Mouse (Mus musculus) liver, adult 2 months (tissue): ENCODE results near the gene Zfp740. TPM values are rescaled to one million over a fixed set of nuclear protein-coding genes. Genes with fewer than 3 reads are reported as not detected.
A peak's percentile ranks its signal among the peaks of the same experiment; 100 is the strongest.

Experiments
- DNase-seq: peaks from one replicate; pipeline ENCODE4 v3.0.0-alpha.2; 2011; ENCODE audit warnings: low read depth, low spot score; ENCODE audit errors: extremely low read depth
- H3K27ac ChIP-seq: fragments of 200-500 bp; replicated peaks from 2 replicates; pipeline ENCODE4 v1.5.1; 2012; ENCODE audit warnings: low read depth, mild to moderate bottlenecking, control low read depth, inconsistent platforms, low read length; ENCODE audit not compliant: insufficient read depth
- H3K27me3 ChIP-seq: fragments of 200-500 bp; 2 replicates; pipeline ENCODE4 v1.6.1; 2012; ENCODE audit warnings: mild to moderate bottlenecking, moderate library complexity, low read length, inconsistent platforms; ENCODE audit not compliant: control insufficient read depth, insufficient read depth
- H3K36me3 ChIP-seq: fragments of 200-500 bp; 2 replicates; pipeline ENCODE4 v1.6.1; 2012; ENCODE audit warnings: low read length, inconsistent platforms; ENCODE audit not compliant: control insufficient read depth, insufficient read depth
- H3K4me1 ChIP-seq: fragments of 200-500 bp; 2 replicates; pipeline ENCODE4 v1.6.1; 2011; ENCODE audit warnings: low read length; ENCODE audit not compliant: control insufficient read depth, insufficient read depth
- H3K4me3 ChIP-seq: fragments of 200-500 bp; 2 replicates; pipeline ENCODE4 v1.5.1; 2011; ENCODE audit warnings: low read depth, mild to moderate bottlenecking, control low read depth, low read length, moderate library complexity; ENCODE audit not compliant: insufficient read depth
- H3K79me2 ChIP-seq: fragments of 200-500 bp; 2 replicates; pipeline ENCODE4 v1.6.1; 2012; ENCODE audit warnings: inconsistent platforms, mild to moderate bottlenecking, low read length, moderate library complexity; ENCODE audit not compliant: control insufficient read depth, insufficient read depth
- H3K9ac ChIP-seq: fragments of 200-500 bp; 2 replicates; pipeline ENCODE4 v1.6.1; 2012; ENCODE audit warnings: low read depth, mild to moderate bottlenecking, control low read depth, inconsistent platforms, low read length
- CTCF ChIP-seq: fragments of 200-500 bp; IDR thresholded peaks from 2 replicates; pipeline ENCODE4 v1.5.1; 2011; ENCODE audit warnings: low read depth, low read length, control low read depth
- POLR2A ChIP-seq: fragments of 200-500 bp; IDR thresholded peaks from 2 replicates; pipeline ENCODE4 v1.6.1; 2011; ENCODE audit warnings: low read length, control low read depth; ENCODE audit not compliant: insufficient read depth; ENCODE audit errors: extremely low read depth
- WGBS: fragments of 180-500 bp; shearing (Covaris S2); methylation state at CpG from one replicate; pipeline ENCODE4 v1.1.7; 2018; 5-methylcytosine and 5-hydroxymethylcytosine counted together
- polyA plus RNA-seq: library from polyadenylated mRNA; depleted of rRNA; stranded (reverse); fragments of >200 nt; gene quantifications from 2 replicates; pipeline ENCODE4 v1.2.3, GENCODE M21; 2012
- total RNA-seq: library from RNA; depleted of rRNA; stranded (reverse); fragments of >200 nt; gene quantifications from 2 replicates; pipeline ENCODE4 v1.2.3, GENCODE M21; 2014

The Zfp740 gene
- total and polyA plus RNA-seq, 2 experiments = 9.4 to 15.6 TPM

- no peaks in the 10 kb centered on the region; the same call in 1 of the 2 replicates for H3K36me3 ChIP-seq
- H3K4me1 ChIP-seq = peaks cover 7% of the 10 kb centered on the region; the same call in 1 of the 2 replicates
- no peak overlapping the region for H3K4me3 ChIP-seq
- H3K9ac ChIP-seq = peak overlapping the region; percentile 37; the same call in 1 of the 2 replicates
- no peaks in the 10 kb centered on the region for H3K79me2 ChIP-seq
- H3K27ac ChIP-seq = peak overlapping the region; percentile 60
- TF ChIP-seq CTCF (no peak), POLR2A (no peak)
- no peak for DNase-seq
- no peaks in the 10 kb centered on the region for H3K27me3 ChIP-seq
- WGBS = 75% methylated on average over 4 of the region's 4 CpGs
Observed at GRCm38 (mm10) chr15:102240607-102241006, 37.6 kb downstream of the Zfp740 start.

- Histone ChIP-seq H3K36me3 (no peaks in the 10 kb centered on the region; the same call in 1 of the 2 replicates), H3K27me3 (no peaks in the 10 kb centered on the region), H3K27ac (peak overlapping the region; percentile 79), H3K9ac (peak overlapping the region; percentile 42; the same call in 1 of the 2 replicates), H3K4me3 (no peak overlapping the region), H3K4me1 (peaks cover 8% of the 10 kb centered on the region; the same call in 1 of the 2 replicates), H3K79me2 (no peaks in the 10 kb centered on the region)
- DNase-seq = no peak
- TF ChIP-seq CTCF = no peak
- no peak for TF ChIP-seq POLR2A
- WGBS = 72% methylated on average over 12 of the region's 12 CpGs
Observed at GRCm38 (mm10) chr15:102242404-102243228, 39.6 kb downstream of the Zfp740 start.

GRCm38 (mm10) chr15:102243229-102244190 lies 40.5 kb downstream of the Zfp740 start:
- Histone ChIP-seq H3K4me1 (peaks cover 8% of the 10 kb centered on the region; the same call in 1 of the 2 replicates), H3K79me2 (no peaks in the 10 kb centered on the region), H3K4me3 (peak overlapping the region; percentile 40), H3K36me3 (no peaks in the 10 kb centered on the region; the same call in 1 of the 2 replicates), H3K27ac (peak overlapping the region; percentile 79), H3K9ac (peak overlapping the region; percentile 42), H3K27me3 (no peaks in the 10 kb centered on the region)
- DNase-seq = peak; percentile 46
- no peak for TF ChIP-seq CTCF
- no peak for TF ChIP-seq POLR2A
- 21% methylated on average over 22 of the region's 22 CpGs for WGBS

- no peak for DNase-seq
- no peaks in the 10 kb centered on the region for H3K79me2 ChIP-seq
- no peak for TF ChIP-seq CTCF
- TF ChIP-seq POLR2A = no peak
- no peaks in the 10 kb centered on the region for H3K27me3 ChIP-seq
- WGBS = 34% methylated on average over 19 of the region's 19 CpGs
- H3K4me1 ChIP-seq = peaks cover 8% of the 10 kb centered on the region; the same call in 1 of the 2 replicates
- H3K27ac ChIP-seq = peak overlapping the region; percentile 79
- peak overlapping the region; percentile 74 for H3K4me3 ChIP-seq
- H3K9ac ChIP-seq = peak overlapping the region; percentile 81
- H3K36me3 ChIP-seq = no peaks in the 10 kb centered on the region
Observed at GRCm38 (mm10) chr15:102244306-102245191, 41.5 kb downstream of the Zfp740 start.

- no peaks in the 10 kb centered on the region for H3K36me3 ChIP-seq
- peaks cover 8% of the 10 kb centered on the region; the same call in 1 of the 2 replicates for H3K4me1 ChIP-seq
- no peaks in the 10 kb centered on the region for H3K79me2 ChIP-seq
- no peaks in the 10 kb centered on the region for H3K27me3 ChIP-seq
- H3K9ac ChIP-seq = peak overlapping the region; percentile 81
- DNase-seq = no peak
- peak overlapping the region; percentile 74 for H3K4me3 ChIP-seq
- TF ChIP-seq POLR2A (no peak), CTCF (no peak)
- WGBS = 11% methylated on average over 14 of the region's 14 CpGs
- H3K27ac ChIP-seq = peak overlapping the region; percentile 79
Observed at GRCm38 (mm10) chr15:102245461-102245881, 42.4 kb downstream of the Zfp740 start.
